Mouse (Mus musculus) heart, adult 11 months (tissue): ENCODE data around the gene Cdc6.

Experiments used
- DNase-seq: peaks from one replicate; pipeline ENCODE4 v3.0.0; 2022

Gene Cdc6

DNA sequence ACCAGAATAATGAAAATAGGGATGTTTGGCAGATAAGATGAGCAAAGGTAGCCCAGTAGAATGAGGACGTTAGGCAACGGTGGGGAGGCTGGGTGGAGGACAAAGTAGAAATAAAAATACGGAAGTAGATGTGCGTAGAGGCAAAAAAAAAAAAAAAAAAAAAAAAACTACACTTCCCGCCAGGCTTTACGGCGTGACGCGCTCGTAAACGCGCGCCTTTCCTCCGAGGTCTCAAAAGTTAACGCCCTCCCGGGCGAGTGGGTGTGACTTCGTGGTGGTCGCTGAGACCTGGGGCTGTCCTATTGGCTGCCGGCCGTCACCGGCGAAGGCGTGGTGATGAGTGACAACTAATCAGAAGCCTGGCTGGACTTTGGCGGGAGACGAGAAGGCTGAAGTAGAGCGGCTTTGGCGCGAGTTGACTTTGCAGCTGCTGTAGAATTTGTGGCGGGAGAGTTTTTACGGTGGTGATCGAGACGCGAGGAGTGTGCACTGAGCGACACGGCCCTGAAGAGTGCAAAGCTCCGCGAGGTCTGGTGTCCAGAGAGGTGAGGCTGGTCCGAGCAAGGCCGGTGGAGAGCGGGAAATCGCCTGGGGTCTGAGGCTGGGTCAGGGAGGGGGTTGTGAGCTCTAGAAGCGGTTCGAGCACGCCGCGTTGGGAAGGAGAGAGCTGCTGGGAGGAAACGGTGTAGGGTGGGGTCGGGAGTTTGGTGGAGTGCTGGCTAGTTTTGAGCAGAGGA is at the start of gene Cdc6:
Gene Cdc6 (plus strand): TSS at position 365 of the 737 bp plus-strand sequence.
- peak; percentile 100 for DNase-seq

GRCm38 (mm10) chr11:98858759-98859731 is 48.6 kb upstream of the Cdc6 start:
- DNase-seq: peak; percentile 98

GRCm38 (mm10) chr11:98863028-98863750 is 44.4 kb upstream of the Cdc6 start, which contains the start of gene Wipf2:
Wipf2 (plus strand) TSS chr11:98863638.
- peak; percentile 99 for DNase-seq

GRCm38 (mm10) chr11:98863751-98864429 is 43.7 kb upstream of the Cdc6 start:
- peak; percentile 96 for DNase-seq

DNA sequence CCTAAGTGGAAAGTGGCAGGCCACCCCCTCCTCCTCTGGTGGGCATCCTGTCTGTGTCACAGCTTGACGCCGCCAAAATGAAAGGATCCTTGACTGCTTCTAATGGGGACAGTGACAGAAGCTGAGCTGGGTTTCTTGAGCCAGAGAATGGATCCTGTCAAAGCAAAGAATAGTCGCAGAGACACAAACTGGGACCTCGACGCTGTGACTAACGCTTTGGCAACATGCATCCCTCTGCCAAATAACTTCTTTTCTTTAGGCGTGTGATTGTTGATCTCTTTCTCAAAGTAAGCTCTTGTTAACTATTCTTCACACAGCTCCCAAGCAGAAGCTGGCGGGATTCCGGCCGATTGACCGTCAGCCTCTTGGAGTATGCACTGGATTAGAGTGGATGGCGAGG is 40.3 kb upstream of the Cdc6 start:
- no peak for DNase-seq

DNA sequence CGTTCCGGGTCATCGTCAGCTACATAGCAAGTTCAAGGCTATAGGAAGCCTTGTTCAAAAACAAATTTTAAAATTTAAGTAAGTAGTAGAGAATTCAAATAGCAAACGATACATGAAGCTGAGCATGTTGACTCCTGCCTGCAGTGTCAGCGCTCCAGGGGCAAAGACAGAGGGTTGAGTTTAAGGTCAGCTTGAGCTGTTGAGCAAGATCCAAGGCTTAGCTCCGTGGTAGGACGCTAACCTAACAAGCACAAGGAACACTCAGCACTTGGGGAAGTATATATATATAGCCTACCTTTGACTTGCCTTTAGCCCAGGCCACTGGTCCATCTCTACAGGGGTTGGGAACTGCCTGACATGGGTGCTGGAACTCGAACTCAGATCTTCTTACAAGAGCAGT is 37.7 kb upstream of the Cdc6 start:
- no peak for DNase-seq

DNA sequence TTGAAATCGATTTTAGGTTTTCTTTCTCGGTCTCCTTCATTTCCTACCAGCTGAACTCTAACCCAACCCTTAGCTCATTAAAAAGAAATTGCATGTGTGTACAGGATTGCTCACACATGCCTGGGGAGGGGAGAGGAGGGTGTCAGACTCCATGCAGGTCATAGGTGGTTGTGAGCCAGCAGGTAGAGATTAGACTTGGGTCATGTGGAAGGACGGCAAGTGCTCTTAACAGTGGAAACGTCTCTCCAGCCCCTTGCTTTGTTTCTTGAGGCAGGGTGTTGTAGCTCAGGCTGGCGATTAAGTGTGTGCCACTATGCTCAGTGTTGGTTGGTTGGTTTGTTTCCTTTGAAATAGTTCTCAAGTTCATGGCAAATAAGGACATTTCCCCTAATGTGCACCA is 36.8 kb upstream of the Cdc6 start:
- no peak for DNase-seq

GRCm38 (mm10) chr11:98871416-98871815 is 36.2 kb upstream of the Cdc6 start:
- DNase-seq: no peak

DNA sequence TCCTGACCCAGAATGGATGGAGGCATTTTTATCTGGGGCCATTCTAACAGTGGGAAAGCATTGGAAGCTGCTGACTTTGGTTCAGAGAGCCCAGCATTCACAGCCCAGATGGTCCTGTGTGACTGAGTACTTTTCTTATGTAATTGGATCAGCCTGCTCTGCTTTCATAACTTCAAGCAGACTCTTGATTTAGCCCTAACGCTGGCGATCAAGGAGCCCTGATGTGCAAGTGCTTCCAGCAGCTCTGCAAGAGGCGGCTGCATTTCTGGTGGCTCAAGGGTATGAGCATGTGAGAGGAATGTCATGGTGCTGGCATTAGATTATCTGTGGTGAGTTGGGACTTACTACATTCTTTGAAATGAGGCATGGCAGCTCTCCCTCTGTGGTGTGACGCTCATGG is 35.6 kb upstream of the Cdc6 start:
- DNase-seq: peak; percentile 98

GRCm38 (mm10) chr11:98873900-98874299 is 33.7 kb upstream of the Cdc6 start:
- DNase-seq: peak; percentile 95

- DNase-seq: no peak
Observed at GRCm38 (mm10) chr11:98877001-98877400, 30.6 kb upstream of the Cdc6 start.

GRCm38 (mm10) chr11:98887703-98888102 is 19.9 kb upstream of the Cdc6 start:
- no peak for DNase-seq

DNA sequence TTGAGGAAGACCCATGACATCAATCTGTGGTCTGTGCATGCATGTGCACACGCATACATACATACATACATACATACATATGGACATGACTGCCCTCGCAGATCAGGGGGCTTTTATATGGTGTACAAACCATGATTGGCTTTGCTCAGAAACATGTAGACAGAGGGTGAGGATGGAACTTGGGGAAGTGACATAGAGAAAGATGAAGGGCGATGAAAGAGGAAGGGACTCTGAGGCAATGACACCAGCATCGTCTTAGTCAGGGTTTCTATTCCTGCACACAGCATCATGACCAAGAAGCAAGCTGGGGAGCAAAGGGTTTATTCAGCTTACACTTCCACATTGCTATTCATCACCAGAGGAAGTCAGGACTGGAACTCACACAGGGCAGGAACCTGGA is 18.5 kb upstream of the Cdc6 start:
- no peak for DNase-seq

DNA sequence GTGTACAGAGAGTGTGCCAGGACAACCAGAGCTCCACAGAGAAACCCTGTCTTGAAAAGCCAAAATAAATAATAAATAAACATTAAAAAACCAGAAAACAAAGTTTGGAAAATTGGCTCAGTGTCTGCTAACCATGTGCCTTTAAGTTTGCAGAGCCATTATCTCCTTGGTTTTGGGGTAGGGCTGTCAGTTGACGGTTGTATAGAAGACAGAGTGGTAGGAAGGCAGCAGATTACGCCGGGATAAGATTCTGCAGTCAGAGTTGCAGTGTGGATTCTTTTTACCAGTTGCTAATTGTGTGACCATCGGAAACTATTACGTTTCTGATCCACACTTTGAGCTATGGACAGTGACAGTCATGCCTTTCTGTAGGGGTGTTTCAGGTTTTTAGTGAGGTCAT is 17.6 kb upstream of the Cdc6 start:
- DNase-seq: no peak

- DNase-seq: no peak
Observed at GRCm38 (mm10) chr11:98892426-98892825, 15.2 kb upstream of the Cdc6 start.

- peak; percentile 94 for DNase-seq
Observed at GRCm38 (mm10) chr11:98900529-98901125, 7.0 kb upstream of the Cdc6 start.

DNA sequence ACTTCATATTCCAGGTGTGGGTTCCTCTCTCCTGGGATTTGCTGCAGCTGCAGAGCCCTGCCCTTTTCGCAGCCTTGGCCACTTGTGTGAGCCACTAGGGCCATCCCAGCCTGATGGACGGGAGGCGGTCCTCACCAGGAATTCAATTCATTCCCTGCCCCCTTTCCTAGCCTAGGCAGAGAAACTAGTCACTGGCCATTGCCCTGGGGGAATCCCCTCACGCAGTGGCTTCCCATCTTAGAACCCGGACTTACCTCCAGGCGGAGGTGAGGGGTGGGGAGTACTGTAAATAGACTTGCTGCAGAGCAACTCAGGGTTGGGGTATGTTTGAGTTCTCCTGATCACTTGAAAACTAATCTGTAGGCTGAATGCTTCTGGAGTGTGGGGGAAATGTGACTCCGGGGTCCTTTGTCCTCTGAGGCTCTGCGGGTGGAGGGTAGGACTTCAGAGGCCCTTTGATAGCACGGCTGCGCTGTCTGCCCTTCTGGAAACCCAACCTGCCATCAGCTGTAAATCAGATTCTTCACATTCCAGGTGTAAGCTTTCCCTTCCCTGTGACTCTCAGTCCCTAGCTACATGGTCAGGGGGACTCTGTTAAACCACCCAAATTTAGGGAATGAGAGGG is 4.9 kb upstream of the Cdc6 start:
- no peak for DNase-seq

GRCm38 (mm10) chr11:98904577-98904976 is 3.0 kb upstream of the Cdc6 start:
- DNase-seq: no peak

GRCm38 (mm10) chr11:98905033-98905432 is 2.6 kb upstream of the Cdc6 start:
- no peak for DNase-seq

DNA sequence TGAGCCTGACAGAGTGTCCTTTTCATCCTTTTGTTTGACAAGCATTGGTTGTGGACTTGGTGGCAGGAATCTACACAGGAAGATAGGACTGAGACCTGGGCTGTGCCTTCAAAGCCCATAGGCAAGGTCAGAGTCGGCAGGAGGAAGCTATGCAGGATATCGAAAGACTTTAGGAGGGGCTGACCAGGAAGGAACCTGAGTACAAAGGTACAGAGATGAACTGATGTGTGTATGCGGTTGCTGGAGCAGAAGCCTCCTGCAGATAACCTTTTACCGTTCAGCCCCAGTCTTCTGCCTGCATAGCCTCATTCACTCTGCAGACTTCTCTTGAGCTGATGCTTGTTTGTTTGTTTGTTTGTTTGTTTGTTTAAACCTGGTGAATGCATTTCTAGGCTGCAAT is 2.0 kb upstream of the Cdc6 start:
- no peak for DNase-seq

DNA sequence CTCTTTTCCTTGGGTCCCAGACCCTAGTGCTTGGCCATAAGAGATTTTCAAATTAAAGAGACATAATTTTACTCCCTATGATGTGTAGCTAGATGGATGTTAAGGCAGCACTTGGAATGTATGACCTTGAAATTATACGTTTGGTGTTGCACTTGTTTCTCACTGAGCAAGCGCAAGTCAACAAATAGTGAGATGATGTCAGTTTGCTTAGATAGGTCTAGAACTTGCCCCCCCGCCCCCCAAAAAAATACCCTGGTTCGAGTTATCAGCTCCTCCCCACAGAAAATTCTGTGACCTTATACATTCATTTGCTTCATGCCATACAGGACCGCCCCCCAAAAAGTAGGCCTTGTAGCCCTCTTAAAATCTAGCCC is 551 bp upstream of the Cdc6 start:
- no peak for DNase-seq

- DNase-seq: peak; percentile 93
Observed at GRCm38 (mm10) chr11:98909654-98910053, 2.1 kb downstream of the Cdc6 start.
